Mouse (Mus musculus) mouse embryonic stem cell (cell line): Measurements from ENCODE around the gene Six4.
"Not testable (repeated sequence)": the region's sequence is repeated elsewhere in the genome, so short reads cannot be mapped to it uniquely, and the experiment has no call there.

Source experiments
- in situ Hi-C, 2 experiments: fragments of 300-500 bp; cut with MboI; formaldehyde crosslinking; loops; 1 replicate in 1 of 2; 3 replicates in 1 of 2; pipeline ENCODE4 v1.14.3; 2019 to 2020; ENCODE audit warnings: low sequenced_read_pairs in 2 of 2, low pct_unique_long_range_greater_than_20kb in 1 of 2, mixed read lengths in 1 of 2; ENCODE audit not compliant: unreplicated experiment in 1 of 2

The Six4 gene

GRCm38 (mm10) chr12:73113196-73113595 lies at the start of gene Six4:
Gene Six4, minus strand, starts transcription at chr12:73113456.
- in situ Hi-C loops: loop anchor here in 1 of 2 experiments (10.0 kb wide), 1 partner anchor 48 kb away; no protein-coding TSS in a partner anchor

GRCm38 (mm10) chr12:73162408-73163181 lies 49.3 kb upstream of the Six4 start:
- in situ Hi-C loops: no loop called here

DNA sequence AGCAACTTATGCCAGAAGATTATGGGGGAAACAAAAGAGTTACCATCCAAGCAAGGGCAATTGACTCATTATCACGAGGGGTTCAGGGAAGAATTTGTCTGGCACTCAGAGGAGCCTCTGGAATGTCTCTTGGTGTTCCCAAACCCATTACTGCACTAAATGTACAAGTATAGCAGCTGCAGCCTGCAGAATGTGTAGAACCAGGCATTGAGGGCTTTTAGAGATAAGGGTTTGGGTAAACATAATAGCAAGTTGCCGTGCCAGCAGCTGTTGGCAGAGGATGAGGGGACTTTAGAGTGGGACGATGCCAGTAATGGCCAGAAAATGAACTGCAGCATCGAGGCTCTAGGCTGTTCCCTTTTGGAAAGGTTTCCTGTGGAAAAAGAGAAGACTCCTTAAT lies 47.1 kb upstream of the Six4 start:
- in situ Hi-C loops: no loop called here

DNA sequence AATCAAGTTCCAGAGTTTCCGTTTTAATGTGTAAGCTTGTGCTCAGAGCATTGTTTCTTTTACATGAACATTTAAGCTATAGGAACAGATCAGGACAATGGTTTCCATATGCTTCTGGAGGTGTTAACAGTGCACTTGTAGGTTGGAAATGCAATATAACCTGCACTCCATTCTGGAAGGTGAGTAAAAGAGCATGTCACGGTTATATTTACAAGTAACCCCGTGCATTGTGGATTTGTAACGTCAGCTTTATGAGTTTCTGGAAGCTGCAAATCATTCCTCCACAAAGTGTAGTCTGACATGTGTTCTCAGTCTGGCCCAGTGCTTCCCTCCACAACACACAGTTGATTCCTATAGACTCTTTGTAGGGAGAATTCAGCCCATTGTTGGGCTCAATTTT lies 40.9 kb upstream of the Six4 start:
- in situ Hi-C loops: no loop called here

DNA sequence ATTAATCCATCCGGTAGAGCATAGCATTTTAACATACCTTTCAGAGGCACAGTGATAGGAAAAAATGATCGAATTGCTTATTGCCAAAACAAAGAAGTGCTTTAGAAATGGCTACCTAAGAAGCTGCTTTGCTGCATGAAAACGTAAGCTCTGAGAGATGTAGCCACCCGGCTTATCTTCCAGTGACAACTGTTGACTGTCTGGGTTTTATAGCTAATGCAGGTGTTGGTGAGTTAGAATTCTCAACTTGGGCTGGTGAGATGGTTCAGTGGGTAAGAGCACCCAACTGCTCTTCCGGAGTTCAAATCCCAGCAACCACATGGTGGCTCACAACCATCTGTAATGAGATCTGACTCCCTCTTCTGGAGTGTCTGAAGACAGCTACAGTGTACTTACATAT lies 37.8 kb upstream of the Six4 start:
- in situ Hi-C loops: not testable (repeated sequence)

DNA sequence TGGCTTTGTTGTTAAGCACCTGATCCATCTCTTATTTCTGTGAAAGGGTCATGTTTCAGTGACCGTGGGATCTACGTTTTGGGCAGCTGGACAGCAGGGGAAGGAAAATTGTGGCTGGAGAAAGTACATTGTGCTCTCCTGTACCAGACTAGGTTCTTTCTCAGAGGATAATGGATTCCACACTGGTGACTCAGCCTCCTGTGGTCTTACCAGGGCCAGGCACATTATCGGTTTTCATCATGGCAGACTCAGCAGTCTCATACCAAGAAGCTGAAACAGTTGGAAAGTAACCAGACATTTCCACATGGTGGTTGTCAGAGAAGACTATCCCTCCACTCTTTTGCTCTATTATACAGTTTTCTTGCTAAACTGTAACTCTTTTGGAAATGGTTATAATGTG lies 34.0 kb upstream of the Six4 start:
- in situ Hi-C loops: no loop called here

DNA sequence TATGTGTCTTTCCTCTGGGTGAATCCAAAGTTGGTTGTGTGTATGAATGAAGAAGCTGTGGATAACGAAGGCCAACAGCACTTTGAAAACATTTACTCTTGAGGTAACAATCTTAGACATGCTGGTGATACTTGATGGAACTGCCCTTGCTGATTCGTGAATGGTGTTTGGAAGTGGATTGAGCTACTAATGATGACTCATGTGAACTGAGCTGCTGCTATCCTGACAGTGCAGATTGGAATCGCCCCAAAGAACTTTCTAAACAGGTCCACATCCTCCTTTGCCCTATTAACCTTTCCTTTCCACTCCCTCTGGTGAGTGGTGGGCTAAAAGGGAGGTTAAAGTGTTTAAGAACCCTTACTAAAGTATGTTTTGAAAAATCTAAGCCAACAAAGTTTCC lies 27.5 kb upstream of the Six4 start:
- in situ Hi-C loops: no loop called here

GRCm38 (mm10) chr12:73125250-73125649 lies 12.0 kb upstream of the Six4 start:
- in situ Hi-C loops: no loop called here

DNA sequence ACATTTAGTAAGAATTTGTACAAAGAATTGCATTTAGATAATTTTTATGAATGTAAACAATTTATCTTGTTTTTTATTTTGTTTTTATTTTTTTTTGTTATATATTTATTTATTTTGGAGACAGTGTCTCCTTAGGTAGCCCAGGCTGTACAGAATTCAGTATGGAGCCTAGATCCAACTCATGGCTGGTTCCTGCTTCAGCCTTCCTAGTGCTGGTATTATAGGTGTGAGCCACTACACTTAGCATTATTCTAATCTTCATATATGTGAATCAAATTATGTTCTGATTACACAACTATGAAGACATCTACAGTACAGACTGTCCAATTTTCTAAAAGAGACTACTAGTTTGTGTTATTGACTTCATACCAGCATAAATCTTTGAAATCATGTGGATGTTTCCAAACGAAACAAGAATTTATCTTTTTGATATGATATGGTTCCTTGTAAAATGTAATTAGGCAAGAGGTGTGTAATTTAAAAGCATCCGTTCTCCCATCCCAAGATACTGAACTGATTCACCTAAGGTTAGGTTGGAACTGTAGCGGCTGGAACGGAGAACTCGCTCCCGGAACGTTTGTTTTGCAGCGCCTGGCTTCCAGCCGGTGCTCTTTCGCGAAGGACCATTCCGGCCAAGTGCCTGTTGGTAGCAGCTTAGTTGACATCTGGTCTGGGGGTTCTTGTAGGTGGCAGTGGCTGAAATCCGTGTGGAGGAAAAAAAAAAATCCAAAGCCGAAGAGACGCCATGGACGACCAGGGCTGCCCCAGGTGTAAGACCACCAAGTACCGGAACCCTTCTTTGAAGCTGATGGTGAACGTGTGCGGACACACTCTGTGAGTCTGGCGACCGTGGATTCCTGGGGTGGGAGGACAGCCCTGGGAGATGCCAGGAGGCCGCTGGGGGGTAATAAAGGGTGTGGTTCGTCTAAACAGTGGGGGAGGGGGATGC lies 10.1 kb upstream of the Six4 start, which contains the start of gene Mnat1:
Mnat1 (plus strand) TSS at position 625 of the 949 bp plus-strand sequence.
- in situ Hi-C loops: no loop called here

- in situ Hi-C loops: loop anchor here in 1 of 2 experiments (10.0 kb wide), 1 partner anchor 48 kb away; no protein-coding TSS in a partner anchor
Measured at GRCm38 (mm10) chr12:73112326-73113087, 749 bp downstream of the Six4 start.

DNA sequence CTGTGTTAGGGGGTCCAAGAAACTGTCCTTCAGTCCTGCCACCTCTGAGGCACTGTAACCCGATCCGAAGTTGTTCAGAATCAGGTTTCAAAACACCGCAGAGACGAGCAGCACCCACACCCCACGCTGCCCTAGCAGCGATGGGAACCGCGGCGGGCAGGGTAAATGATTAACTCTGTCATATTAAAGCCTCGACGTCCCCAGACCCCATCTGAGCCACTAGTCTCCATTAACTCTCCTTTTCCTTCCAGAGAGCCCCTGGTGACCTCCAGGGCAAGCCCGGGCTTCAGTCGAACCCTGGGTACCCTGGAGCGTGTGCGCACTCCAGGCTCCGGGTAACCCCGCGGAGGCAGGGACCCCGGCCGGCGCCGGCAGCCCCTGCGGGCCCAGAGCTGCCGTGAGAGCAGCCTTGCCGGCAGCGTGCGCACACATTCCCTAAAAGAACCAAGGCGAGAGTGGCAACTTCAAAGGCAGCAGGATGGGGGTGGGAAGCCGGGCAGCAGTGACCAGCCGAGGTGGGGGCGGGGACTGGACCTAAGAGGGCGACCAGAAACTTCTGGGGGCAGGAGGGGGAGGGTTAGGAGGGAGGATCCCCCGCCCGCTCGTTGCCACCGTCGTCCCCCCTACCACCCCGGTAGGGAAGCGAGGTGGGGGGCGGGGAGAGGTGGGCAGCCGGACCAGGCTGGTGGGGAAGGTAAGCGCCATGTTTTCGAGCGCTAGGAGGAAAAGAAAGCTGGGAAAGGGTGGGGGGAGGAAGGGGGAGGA lies 1.5 kb downstream of the Six4 start:
- in situ Hi-C loops: loop anchor here in 1 of 2 experiments (10.0 kb wide), 1 partner anchor 47 kb away; no protein-coding TSS in a partner anchor

DNA sequence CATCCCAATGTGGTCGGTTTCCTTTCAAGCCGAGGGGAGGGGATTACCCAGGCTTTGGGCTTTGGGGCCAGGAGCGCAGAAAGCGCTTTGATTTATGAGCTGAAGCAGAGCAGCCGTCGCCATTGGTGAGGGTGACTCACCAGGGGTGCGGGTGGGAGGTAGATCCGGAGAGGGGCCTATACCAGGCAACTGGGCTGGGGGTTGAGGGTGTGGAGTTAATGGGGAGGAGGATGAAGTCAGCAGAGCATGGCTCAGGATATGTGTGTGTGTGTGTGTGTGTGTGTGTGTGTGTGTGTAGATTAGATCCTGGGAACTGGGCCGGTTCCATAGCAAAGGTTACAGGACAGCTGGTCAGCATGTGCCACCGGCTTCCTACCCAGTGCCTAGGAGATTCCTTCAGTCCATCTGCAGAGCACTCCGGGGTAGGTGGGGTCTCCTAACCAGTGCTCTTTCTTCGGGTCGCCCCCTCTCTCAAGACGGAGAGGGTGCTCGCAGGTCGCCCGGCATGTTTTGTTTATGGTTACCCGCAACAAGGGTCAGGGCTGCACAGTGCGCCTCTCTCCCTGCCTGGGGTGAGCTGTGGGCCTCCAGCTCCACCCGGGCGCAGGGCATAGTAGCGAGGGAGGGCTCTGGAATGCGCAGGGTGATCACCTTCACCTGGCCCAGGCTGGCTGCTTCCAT lies 2.7 kb downstream of the Six4 start:
- in situ Hi-C loops: loop anchor here in 1 of 2 experiments (10.0 kb wide), 1 partner anchor 46 kb away; no protein-coding TSS in a partner anchor

DNA sequence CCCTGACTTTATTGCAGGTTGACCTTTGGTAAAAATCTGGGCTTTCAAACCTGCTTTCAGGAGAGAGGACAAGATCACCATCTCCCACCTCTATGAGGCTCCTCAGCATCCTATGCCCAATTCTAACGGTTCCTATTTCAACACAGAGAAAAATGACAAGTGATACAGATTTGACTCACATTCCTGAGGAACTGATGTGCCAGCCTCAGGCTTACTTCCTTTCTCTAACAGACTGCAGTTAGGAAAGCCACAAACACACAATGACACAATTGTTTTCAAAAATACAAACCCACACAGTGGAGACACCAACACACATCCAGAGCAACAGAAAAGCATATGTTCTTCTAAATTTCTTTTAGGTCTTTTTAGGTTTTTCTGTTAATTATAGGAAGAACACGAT lies 5.4 kb downstream of the Six4 start:
- in situ Hi-C loops: no loop called here

DNA sequence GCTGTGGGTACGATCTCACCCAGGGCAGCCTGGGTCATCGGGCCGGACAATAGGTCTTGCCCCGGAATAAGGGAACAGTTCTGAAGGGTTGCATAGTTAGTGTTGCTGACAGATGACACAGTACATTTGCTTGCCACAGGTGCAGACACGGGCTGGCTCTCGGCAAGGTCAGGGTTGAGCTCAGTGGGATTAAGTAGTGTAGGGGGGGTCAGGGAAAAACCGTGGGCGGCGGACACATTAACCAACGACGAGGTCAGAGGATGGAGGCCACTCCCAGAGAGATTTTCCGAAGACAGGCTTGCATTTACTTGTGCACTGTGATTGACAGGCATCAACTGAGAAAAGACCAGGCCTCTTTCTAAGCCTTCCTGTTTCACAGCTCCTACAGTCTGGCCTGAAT lies 9.5 kb downstream of the Six4 start:
- in situ Hi-C loops: no loop called here

GRCm38 (mm10) chr12:73098593-73098992 lies 14.7 kb downstream of the Six4 start:
- in situ Hi-C loops: no loop called here

- in situ Hi-C loops: not testable (repeated sequence)
Measured at GRCm38 (mm10) chr12:73096177-73096576, 17.1 kb downstream of the Six4 start.

GRCm38 (mm10) chr12:73094605-73095004 lies 18.7 kb downstream of the Six4 start:
- in situ Hi-C loops: no loop called here
